Mouse (Mus musculus): ENCODE data around the gene Lrmda. TPM values are rescaled to one million over a fixed set of nuclear protein-coding genes. Genes with fewer than 3 reads are reported as not detected.

The Lrmda gene
- polyA plus RNA-seq, 1 experiment from 2014 or later, result 0.20 TPM

DNA sequence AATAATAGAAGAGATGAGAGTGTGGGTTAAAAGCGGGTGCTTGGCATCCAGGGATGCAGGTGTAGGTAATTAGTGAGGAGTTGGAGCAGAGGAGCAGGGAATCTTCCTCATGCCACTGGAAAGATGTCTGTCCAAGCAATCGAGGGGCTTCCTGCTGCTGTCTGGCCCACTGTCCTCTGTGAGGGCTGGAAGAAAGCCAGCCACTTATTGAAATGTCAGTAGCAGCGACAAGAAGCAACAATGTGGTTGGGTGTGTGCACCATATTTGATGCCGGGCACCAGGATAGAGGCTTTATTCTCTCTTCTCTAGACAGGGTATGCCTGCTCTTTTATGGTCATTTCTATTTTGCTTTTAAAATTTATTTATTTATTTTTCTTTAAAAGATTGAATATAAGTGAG lies 451.5 kb downstream of the Lrmda start:
- 90% methylated on average over 4 of the region's 4 CpGs for WGBS
- Histone ChIP-seq H3K4me3 (no peak overlapping the region), H3K27me3 (ENCODE audit: poor library complexity, severe bottlenecking) (0 out of 2 replicates have a peak, but pooled peaks cover 3% of the 10 kb centered on the region), H3K36me3 (replicated peaks) (no peaks in the 10 kb centered on the region), H3K9me3 (no peaks in the 10 kb centered on the region), H3K4me1 (no peaks in the 10 kb centered on the region), H3K27ac (no peak overlapping the region)
- DNase-seq (ENCODE audit: extremely low spot score, low spot score), result no peak

GRCm38 (mm10) chr14:22473451-22473850 lies 453.9 kb downstream of the Lrmda start:
- WGBS, result 83% methylated on average over 7 of the region's 7 CpGs

GRCm38 (mm10) chr14:22473991-22474390 lies 454.5 kb downstream of the Lrmda start:
- Histone ChIP-seq H3K4me3 (no peak overlapping the region), H3K27me3 (ENCODE audit: poor library complexity, severe bottlenecking) (0 out of 2 replicates have a peak, but pooled peaks cover 3% of the 10 kb centered on the region), H3K4me1 (no peaks in the 10 kb centered on the region), H3K9me3 (peaks cover 3% of the 10 kb centered on the region; the same call in 1 of the 2 replicates), H3K27ac (no peak overlapping the region), H3K36me3 (replicated peaks) (no peaks in the 10 kb centered on the region)
- no peak for DNase-seq (ENCODE audit: extremely low spot score, low spot score)
- WGBS, result 79% methylated on average over 6 of the region's 6 CpGs

More at GRCm38 (mm10) chr14:22473451-22473850, 453.9 kb downstream of the Lrmda start:
- H3K27ac ChIP-seq, result no peak overlapping the region
- H3K27me3 ChIP-seq (ENCODE audit: poor library complexity, severe bottlenecking), result 0 out of 2 replicates have a peak, but pooled peaks cover 3% of the 10 kb centered on the region
- H3K9me3 ChIP-seq, result peaks cover 3% of the 10 kb centered on the region; the same call in 1 of the 2 replicates
- H3K4me3 ChIP-seq, result no peak overlapping the region
- DNase-seq (ENCODE audit: extremely low spot score, low spot score), result no peak
- H3K36me3 ChIP-seq (replicated peaks), result no peaks in the 10 kb centered on the region
- H3K4me1 ChIP-seq, result no peaks in the 10 kb centered on the region

GRCm38 (mm10) chr14:22493326-22493725 lies 473.8 kb downstream of the Lrmda start:
- Histone ChIP-seq H3K4me1 (peaks cover 12% of the 10 kb centered on the region), H3K36me3 (replicated peaks) (no peaks in the 10 kb centered on the region), H3K27ac (no peak overlapping the region), H3K9me3 (no peaks in the 10 kb centered on the region), H3K4me3 (no peak overlapping the region), H3K27me3 (ENCODE audit: poor library complexity, severe bottlenecking) (peaks cover 32% of the 10 kb centered on the region)
- DNase-seq (ENCODE audit: extremely low spot score, low spot score), result no peak
- 89% methylated on average over 2 of the region's 2 CpGs for WGBS

- DNase-seq (ENCODE audit: extremely low spot score, low spot score), result no peak
- Histone ChIP-seq H3K36me3 (replicated peaks) (no peaks in the 10 kb centered on the region), H3K4me3 (no peak overlapping the region), H3K27me3 (ENCODE audit: poor library complexity, severe bottlenecking) (peaks cover 32% of the 10 kb centered on the region), H3K9me3 (no peaks in the 10 kb centered on the region), H3K4me1 (peaks cover 12% of the 10 kb centered on the region), H3K27ac (no peak overlapping the region)
These were observed 474.8 kb downstream of the Lrmda start for GRCm38 (mm10) chr14:22494290-22494689.

GRCm38 (mm10) chr14:22494866-22495265 lies 475.4 kb downstream of the Lrmda start:
- WGBS, result 27% methylated on average over 10 of the region's 10 CpGs
- Histone ChIP-seq H3K36me3 (replicated peaks) (no peaks in the 10 kb centered on the region), H3K9me3 (no peaks in the 10 kb centered on the region), H3K27ac (peak overlapping the region; percentile 69), H3K27me3 (ENCODE audit: poor library complexity, severe bottlenecking) (peaks cover 32% of the 10 kb centered on the region), H3K4me1 (peaks cover 12% of the 10 kb centered on the region), H3K4me3 (no peak overlapping the region)
- DNase-seq (ENCODE audit: extremely low spot score, low spot score), result peak; percentile 42

DNA sequence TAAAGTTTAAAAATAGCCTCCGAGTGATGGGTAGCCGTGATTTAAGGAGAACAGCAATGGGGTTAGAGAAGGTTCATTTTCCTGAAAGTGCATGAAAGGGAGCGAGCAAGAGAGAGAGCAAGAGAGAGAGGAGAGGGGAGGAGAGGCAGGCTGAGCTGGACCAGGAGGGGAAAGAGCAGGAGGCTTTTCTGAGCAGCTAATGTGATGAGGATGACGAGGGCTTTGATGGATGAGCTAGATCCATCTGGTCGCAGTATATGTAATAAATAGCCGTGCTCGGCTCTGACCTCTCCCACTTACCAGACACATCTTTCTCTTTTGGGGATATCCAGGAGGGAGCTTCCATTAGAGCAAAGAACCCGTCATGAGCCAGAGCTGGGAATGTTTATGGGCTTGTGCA lies 475.8 kb downstream of the Lrmda start:
- 62% methylated on average over 8 of the region's 8 CpGs for WGBS
- no peaks in the 10 kb centered on the region for H3K36me3 ChIP-seq (replicated peaks)
- no peaks in the 10 kb centered on the region for H3K9me3 ChIP-seq
- H3K4me3 ChIP-seq, result no peak overlapping the region
- peaks cover 12% of the 10 kb centered on the region for H3K4me1 ChIP-seq
- no peak for DNase-seq (ENCODE audit: extremely low spot score, low spot score)
- H3K27me3 ChIP-seq (ENCODE audit: poor library complexity, severe bottlenecking), result peaks cover 32% of the 10 kb centered on the region
- H3K27ac ChIP-seq, result peak overlapping the region; percentile 69

GRCm38 (mm10) chr14:22497636-22498131 lies 478.2 kb downstream of the Lrmda start:
- Histone ChIP-seq H3K27me3 (ENCODE audit: poor library complexity, severe bottlenecking) (peaks cover 32% of the 10 kb centered on the region), H3K4me3 (no peak overlapping the region), H3K27ac (no peak overlapping the region), H3K36me3 (replicated peaks) (no peaks in the 10 kb centered on the region), H3K4me1 (peaks cover 12% of the 10 kb centered on the region), H3K9me3 (no peaks in the 10 kb centered on the region)
- WGBS, result 89% methylated on average over 4 of the region's 4 CpGs
- DNase-seq (ENCODE audit: extremely low spot score, low spot score), result no peak

DNA sequence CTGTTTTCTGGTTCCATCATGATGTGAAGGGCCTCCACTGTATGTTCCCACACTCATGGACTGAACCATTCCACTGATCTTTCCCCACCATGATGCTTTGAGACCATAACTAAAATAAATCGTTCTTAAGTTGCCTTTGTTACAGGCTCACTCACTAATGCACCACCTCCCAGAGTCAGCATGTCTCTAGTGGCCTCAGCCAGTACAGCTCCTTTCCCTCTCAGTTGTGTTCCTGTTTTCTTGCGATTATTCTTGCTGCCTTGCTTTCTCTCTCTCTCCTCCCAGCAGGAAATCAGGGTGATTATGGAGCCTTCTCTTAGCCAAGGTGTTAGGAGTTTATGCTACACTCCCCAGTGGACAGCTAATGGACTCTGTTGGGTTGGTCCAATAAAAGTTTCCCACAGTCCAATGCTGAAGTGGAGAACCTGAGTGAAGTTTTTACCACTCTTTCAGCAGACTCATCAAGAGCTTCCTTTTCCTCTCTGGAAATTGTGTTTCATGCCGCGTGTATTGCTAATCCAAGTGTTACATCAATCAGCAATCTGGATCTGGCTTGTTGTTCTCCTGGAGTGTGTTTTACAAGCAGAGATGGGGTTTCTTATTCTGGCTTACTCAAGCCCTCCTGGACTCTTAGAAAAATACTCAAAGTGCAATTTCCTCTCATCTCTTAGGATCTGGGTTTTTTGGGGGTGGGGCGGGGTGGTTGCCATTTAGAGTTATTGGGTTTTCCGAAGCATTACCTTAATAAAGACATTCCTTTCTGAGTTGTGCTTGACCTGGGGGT lies 490.4 kb downstream of the Lrmda start:
- Histone ChIP-seq H3K4me1 (peaks cover 15% of the 10 kb centered on the region), H3K27ac (no peak overlapping the region), H3K27me3 (ENCODE audit: poor library complexity, severe bottlenecking) (no peaks in the 10 kb centered on the region), H3K9me3 (no peaks in the 10 kb centered on the region), H3K36me3 (replicated peaks) (no peaks in the 10 kb centered on the region), H3K4me3 (no peak overlapping the region)
- DNase-seq (ENCODE audit: extremely low spot score, low spot score), result no peak
- 75% methylated on average over 6 of the region's 6 CpGs for WGBS

DNA sequence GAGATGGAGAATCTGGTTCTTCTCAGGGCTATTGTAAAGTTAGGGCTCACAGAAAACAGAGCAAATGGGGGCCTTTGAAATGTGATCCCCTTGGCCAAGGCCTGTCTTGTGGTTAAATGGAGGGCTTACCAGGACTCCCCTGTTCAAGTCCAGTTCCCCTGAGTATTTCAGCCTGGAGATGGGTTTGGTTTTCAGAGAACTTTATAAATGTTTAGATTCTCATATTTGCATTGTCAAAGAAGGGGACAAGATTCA lies 490.9 kb downstream of the Lrmda start:
- Histone ChIP-seq H3K27ac (no peak overlapping the region), H3K4me1 (peaks cover 15% of the 10 kb centered on the region), H3K4me3 (no peak overlapping the region), H3K36me3 (replicated peaks) (no peaks in the 10 kb centered on the region), H3K9me3 (no peaks in the 10 kb centered on the region), H3K27me3 (ENCODE audit: poor library complexity, severe bottlenecking) (no peaks in the 10 kb centered on the region)
- DNase-seq (ENCODE audit: extremely low spot score, low spot score), result no peak

GRCm38 (mm10) chr14:22514362-22515084 lies 495.0 kb downstream of the Lrmda start:
- DNase-seq (ENCODE audit: extremely low spot score, low spot score), result no peak
- 86% methylated on average over 5 of the region's 5 CpGs for WGBS
- no peak overlapping the region for H3K4me3 ChIP-seq
- H3K27me3 ChIP-seq (ENCODE audit: poor library complexity, severe bottlenecking), result no peaks in the 10 kb centered on the region
- peaks cover 6% of the 10 kb centered on the region for H3K4me1 ChIP-seq
- H3K36me3 ChIP-seq (replicated peaks), result no peaks in the 10 kb centered on the region
- peaks cover 3% of the 10 kb centered on the region; the same call in 1 of the 2 replicates for H3K9me3 ChIP-seq
- no peak overlapping the region for H3K27ac ChIP-seq

GRCm38 (mm10) chr14:22530706-22531105 lies 511.2 kb downstream of the Lrmda start:
- no peaks in the 10 kb centered on the region for H3K36me3 ChIP-seq (replicated peaks)
- no peak for DNase-seq (ENCODE audit: extremely low spot score, low spot score)
- H3K27me3 ChIP-seq (ENCODE audit: poor library complexity, severe bottlenecking), result no peaks in the 10 kb centered on the region
- H3K27ac ChIP-seq, result no peak overlapping the region
- WGBS, result 82% methylated on average over 3 of the region's 3 CpGs
- no peaks in the 10 kb centered on the region for H3K4me1 ChIP-seq
- H3K4me3 ChIP-seq, result no peak overlapping the region
- no peaks in the 10 kb centered on the region for H3K9me3 ChIP-seq

DNA sequence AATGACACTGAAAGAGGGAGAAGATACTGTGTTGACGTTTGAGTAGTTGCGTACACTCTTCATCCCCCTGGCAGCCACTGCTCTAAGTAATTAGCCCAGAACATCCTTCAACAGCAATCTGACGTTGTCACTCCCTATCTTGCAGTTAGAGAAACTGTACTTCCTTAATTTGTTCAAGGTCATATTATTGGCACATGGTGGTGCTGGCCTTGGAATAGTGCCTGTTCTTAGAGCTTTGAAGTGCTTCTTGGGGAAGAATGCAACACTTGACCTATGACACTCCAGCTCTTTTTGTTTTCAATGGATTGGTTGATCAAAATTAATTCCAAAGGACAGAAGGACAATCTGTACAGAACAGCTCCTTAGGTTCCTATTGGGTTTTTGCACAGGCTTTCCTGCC lies 514.0 kb downstream of the Lrmda start:
- no peak for DNase-seq (ENCODE audit: extremely low spot score, low spot score)
- no peaks in the 10 kb centered on the region for H3K9me3 ChIP-seq
- no peaks in the 10 kb centered on the region for H3K4me1 ChIP-seq
- no peaks in the 10 kb centered on the region for H3K27me3 ChIP-seq (ENCODE audit: poor library complexity, severe bottlenecking)
- no peak overlapping the region for H3K4me3 ChIP-seq
- WGBS, result 88% methylated on average over 3 of the region's 3 CpGs
- no peaks in the 10 kb centered on the region for H3K36me3 ChIP-seq (replicated peaks)
- H3K27ac ChIP-seq, result no peak overlapping the region

Data from forebrain, embryonic 10.5 days (tissue).